Mouse (Mus musculus): ENCODE measurements at regions not wholly inside any gene's neighbourhood (a gene's known extent, or its start where the extent isn't known, plus 50 kb on each side); places are given as distances from the start of the nearest gene placed in this dataset.
"Not testable (repeated sequence)": the region's sequence is repeated elsewhere in the genome, so short reads cannot be mapped to it uniquely, and the experiment has no call there.

DNA sequence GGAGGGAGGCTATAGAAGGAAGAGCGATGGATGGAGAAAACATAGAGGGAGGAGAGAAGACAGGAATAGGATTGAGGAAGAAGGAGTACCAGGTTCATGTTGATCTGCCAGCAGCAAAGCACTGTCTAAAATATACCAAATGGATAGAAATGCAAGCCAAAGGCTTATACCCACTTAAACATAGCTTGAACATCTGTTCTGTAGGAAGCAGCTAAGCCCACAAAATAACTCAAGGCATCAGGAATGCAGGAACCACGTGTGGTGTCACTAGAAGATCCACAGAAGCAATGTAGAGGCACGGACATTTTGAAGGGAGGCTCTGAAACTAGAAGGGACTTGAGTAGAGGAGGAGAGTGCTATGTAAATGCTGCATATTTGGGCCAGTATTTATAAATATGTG, 78.9 kb downstream of the Smgc start:
- no peak for DNase-seq (ENCODE audit: low read depth, low spot score)

DNA sequence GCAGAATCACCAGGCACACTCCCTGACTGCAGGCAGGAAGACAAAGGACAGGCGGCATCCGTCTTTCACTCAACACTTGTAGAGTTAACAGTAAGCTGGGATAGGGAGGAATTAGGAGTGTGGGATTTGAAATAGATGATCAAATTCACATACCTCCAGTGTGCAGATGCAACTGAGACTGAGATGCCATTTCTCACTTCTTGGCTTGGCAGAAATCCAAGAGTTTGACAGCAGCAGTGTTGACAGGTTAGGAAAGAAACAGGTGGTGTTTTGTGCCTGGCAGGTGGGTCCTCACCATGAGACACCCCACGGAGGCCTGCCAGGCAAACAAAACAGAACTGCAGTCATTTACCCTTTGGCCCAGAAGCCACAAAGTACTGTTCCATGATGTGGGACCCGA, 79.8 kb downstream of the Smgc start:
- DNase-seq (ENCODE audit: low read depth, low spot score): no peak

DNA sequence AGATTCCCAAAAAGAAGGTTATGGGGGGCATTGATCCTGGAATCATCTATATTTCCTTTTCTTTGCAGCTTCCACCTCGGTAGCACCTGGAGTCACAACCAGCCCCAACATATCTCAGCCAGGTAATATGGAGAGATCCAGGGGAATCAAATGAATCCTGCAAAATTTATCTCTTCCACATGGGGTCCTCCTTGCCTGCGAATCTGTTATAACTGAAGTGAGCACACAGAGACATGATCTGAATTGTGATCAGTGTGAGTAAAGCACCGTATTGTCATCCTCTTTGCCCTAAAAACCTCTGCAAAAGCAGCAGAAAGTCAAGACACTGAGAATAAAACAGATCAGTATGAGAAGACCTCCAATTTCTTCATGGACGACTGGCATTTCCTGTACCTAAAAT, 86.5 kb downstream of the Smgc start:
- no peak for DNase-seq (ENCODE audit: low read depth, low spot score)

DNA sequence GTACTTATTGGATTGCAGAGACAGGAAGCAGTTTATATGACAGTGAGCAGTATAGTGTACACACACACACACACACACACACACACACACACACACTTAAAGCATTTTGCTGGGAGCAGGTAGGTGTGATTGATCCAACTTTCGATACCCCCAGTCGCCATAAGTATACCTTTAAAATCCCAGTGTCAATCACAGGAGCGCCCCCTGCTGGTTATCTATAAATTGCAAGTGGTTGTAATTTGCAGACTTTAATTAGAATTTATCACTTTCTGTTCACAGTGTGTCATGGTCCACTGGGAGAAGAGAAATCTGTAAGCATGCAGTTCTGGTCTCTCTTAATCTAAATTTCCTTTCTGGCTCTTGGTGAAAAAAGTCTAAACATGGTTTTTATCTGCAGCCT, 89.4 kb downstream of the Smgc start:
- DNase-seq (ENCODE audit: low read depth, low spot score): no peak

DNA sequence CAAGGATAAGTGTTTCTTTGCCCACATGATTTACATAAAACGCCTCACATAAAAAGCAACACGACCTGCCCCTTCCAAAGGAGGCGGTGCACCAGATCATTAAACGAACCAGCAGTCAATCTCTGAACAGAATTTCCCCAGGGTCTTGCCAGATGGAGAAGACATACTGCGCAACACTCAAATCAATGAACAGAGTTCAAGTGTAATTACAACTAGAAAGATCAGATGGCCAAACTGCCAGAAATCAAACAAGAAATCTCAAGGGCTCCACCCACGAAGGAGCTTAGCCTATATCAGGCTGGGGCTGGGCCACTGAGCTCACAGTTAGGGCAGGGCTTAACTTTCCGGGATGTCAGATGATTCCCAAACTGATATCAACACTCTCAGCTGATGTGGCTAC, 90.4 kb downstream of the Smgc start:
- DNase-seq (ENCODE audit: low read depth, low spot score): no peak

DNA sequence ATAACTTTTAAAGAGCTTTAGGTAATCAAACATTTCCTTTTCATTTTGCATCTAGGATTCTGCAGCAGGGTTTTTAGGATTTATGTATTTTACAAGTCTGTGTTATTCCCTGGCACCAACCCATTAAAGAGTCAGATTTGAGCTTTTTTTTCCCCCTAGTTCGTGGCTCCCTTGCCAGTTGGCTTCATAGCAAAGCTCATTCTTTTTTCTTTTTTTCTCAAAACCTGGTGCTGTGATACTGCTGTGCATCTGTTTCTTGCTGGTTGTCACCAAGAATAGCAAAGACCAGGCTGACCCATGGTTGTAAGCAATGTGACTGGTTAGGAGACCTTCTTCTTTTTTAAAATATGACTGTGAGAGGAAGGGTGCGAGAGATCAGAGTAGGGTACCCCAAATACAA, 93.7 kb upstream of the Cntn1 start:
- DNase-seq (ENCODE audit: low read depth, low spot score): no peak

DNA sequence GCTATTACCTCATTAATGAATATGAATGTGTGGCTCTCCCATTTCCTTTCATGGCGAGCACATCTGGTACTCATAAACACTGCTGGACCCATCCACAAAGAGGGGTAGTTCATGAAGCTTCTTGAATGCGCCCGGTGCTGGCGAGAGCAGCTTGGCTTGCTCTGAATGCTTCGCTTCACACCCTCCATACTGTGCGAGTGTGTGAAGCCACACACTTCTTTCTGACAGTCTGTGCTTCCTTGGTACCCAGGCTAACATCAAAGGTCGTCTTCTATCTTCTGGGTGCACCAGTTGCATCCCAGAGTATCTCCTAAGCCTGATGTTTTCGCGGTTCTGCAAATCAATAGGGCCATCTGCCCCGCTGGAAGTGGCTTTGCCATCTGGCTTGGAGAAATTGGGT, 85.8 kb upstream of the Cntn1 start:
- no peak for DNase-seq (ENCODE audit: low read depth, low spot score)

DNA sequence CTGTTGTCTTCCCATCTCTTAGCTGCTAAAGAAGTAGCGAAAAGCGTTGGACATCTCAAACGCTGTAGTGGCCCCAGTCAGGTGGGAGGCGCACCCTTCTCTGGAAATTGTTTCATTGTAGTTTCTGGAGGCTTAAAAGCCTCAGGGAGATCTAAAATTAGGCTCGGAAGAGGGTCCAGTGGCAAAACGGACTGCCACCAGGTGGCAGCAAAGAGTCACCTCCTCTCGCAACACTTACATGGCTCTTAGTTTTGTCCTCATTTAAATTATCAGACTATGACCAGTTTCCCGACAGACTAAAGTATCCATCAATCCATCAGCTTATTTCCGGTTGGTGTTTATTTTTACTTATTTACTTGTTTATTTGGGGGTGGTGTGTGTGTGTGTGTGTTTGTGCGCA, 81.6 kb upstream of the Cntn1 start:
- DNase-seq (ENCODE audit: low read depth, low spot score): peak; percentile 33

DNA sequence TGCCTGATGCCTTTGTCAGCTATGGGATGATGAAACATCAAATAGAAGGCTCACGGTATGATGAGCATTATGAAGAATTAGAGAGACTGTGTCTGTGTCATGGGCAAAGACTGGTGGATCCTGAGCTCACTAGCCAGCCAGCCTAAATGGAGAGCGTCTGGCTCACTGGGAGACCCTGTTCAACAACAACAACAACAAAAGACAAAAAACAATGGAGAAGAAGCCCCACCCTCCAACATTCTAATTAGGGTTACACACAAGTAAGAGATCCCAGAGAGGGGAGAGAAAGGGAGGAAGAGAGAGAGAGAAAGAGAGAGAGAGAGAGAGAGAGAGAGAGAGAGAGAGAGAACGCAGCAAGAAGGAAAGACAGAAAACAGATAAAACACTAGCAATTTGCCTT, 79.6 kb upstream of the Cntn1 start:
- DNase-seq (ENCODE audit: low read depth, low spot score): no peak

DNA sequence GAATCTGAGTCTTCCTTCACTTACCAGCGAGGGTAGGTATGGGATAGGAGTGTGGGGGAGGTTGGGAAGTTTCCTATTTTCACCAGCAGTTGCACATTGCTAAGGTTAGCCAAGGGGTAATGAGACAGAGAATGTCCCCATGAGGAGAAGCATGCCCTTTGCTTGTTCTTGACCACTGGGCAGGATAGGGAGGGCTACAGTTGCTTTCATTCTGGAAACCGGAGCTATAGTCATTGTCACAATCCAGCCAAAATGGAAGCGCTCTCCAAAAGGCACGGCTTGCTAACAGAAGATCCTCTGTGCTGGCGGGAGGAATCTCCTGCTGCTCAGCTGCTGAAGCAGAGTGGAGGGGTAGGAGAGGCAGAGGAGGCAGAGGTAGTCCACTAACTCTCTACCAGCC, 79.1 kb upstream of the Cntn1 start:
- DNase-seq (ENCODE audit: low read depth, low spot score): no peak

DNA sequence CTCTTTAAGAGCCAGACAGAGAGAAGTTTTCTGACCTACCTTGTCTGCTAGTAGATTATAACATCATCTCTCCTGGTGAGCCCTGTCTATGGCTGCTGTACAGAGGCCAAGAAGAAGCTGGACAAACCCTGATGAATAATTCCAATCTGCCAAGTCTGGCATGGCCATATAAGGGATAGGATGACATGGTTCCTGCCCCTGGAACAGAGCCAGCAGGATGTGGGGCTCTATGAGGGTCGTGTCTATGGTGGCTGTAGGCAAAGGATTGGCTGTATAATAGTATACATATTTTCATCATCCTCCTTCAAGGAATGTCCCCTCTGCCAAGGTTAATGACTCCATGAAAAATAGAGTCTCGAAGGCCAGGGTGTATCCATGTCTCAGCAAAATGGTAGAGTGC, 75.4 kb upstream of the Cntn1 start:
- no peak for DNase-seq (ENCODE audit: low read depth, low spot score)

DNA sequence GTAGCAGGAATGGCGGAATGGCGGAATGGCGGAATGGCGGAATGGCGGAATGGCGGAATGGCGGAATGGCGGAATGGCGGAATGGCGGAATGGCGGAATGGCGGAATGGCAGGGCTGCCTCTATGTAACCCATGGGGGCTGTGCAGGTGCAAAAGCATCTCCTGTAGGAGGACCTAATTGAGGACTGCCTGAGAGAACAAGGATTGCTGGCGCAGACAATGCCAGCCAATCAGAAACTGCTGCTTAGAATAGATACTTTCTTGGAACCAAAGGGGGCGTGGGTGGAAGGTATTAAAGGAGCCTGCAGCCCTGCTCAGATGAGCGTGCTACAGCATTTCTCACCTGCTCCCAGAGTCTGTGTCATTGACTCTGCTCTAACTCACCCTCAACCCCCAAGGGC, 67.8 kb upstream of the Cntn1 start:
- DNase-seq (ENCODE audit: low read depth, low spot score): not testable (repeated sequence)

DNA sequence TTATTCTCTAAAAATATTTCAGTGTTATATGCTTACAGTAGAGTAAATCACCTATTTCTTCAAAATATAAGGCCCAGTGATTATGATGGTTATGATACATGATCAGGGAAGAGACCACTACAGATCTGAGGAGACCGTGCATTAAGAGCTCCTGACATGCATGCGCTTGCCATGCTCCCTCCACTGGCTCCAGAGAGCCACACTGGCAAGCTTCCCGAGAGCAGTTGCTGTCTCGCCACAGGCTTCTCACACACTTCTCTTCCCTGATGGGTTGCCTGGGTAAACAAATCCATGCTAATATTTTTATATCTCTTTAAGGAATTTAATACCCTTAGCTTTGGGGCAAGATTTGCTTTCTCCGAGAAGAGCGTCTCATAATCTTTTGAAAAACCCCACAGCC, 50.9 kb upstream of the Cntn1 start:
- no peak for DNase-seq (ENCODE audit: low read depth, low spot score)
